Mouse (Mus musculus) myocyte (in vitro differentiated cells): ENCODE measurements around the gene Tmco1.

Source experiments
- CEBPB ChIP-seq: IDR thresholded peaks from 2 replicates; pipeline ENCODE4 v1.6.1; 2011; ENCODE audit warnings: mild to moderate bottlenecking, moderate library complexity; ENCODE audit not compliant: poor library complexity, insufficient read depth, severe bottlenecking
- E2F4 ChIP-seq: IDR thresholded peaks from one replicate; pipeline ENCODE4 v1.6.1; 2011; ENCODE audit warnings: mild to moderate bottlenecking, control low read depth, moderate library complexity; ENCODE audit not compliant: insufficient read depth
- MAX ChIP-seq: IDR thresholded peaks from one replicate; pipeline ENCODE4 v1.6.1; 2011; ENCODE audit warnings: low read depth, mild to moderate bottlenecking, control low read depth
- MYOD1 ChIP-seq, 3 experiments: IDR thresholded peaks; one replicate each; pipeline ENCODE4 v1.6.1; 2011; ENCODE audit warnings: control low read depth in 2 of 3, low read depth in 2 of 3, mild to moderate bottlenecking in 2 of 3, moderate library complexity in 1 of 3; ENCODE audit not compliant: insufficient read length in 2 of 3, control insufficient read depth in 1 of 3
- MYOG ChIP-seq, 3 experiments: IDR thresholded peaks; one replicate each; pipeline ENCODE4 v1.6.1; 2011; ENCODE audit warnings: control low read depth in 2 of 3, low read depth in 2 of 3, mild to moderate bottlenecking in 2 of 3; ENCODE audit not compliant: insufficient read length in 2 of 3, control insufficient read depth in 1 of 3, insufficient read depth in 1 of 3
- POLR2A ChIP-seq: IDR thresholded peaks from one replicate; pipeline ENCODE4 v1.6.1; 2011; ENCODE audit warnings: low read depth, mild to moderate bottlenecking, control low read depth, moderate library complexity; ENCODE audit not compliant: insufficient read length
- POLR2AphosphoS2 ChIP-seq: IDR thresholded peaks from one replicate; pipeline ENCODE4 v1.6.1; 2011; ENCODE audit warnings: low read depth, control low read depth; ENCODE audit not compliant: insufficient read length
- TCF12 ChIP-seq: IDR thresholded peaks from one replicate; pipeline ENCODE4 v1.6.1; 2011; ENCODE audit warnings: mild to moderate bottlenecking, control low read depth; ENCODE audit not compliant: poor library complexity, insufficient read depth, severe bottlenecking
- USF1 ChIP-seq: IDR thresholded peaks from one replicate; pipeline ENCODE4 v1.6.1; 2011; ENCODE audit warnings: low read depth, mild to moderate bottlenecking, control low read depth, moderate library complexity

DNA sequence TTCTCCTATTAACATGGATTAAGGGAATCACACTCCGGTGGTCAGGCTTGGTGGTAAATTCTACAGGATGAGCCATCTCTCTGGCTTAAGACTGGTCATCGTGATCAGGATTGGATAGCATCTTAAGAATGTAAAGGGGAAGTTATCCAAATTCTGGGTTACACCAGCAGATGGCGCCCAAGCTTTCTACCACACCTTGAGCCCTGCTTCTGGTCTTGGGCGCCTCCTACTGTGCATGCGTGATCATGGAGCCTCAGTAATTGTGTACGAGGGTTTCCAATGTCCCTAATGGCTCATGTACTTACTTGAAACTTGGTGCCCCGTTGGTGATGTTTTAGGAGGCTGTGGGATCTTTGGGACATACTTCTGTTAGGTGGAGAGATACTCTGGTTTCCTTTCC lies 61.7 kb downstream of the Tmco1 start:
- no peak for TF ChIP-seq POLR2A
- no peak for TF ChIP-seq CEBPB
- no peak for TF ChIP-seq E2F4
- TF ChIP-seq MAX = no peak
- no peak for TF ChIP-seq MYOD1 (IDR thresholded peaks at IDR 0.05; ENCODE audit: control insufficient read depth in 1 of 3, insufficient read length in 2 of 3, low read depth in 2 of 3)
- TF ChIP-seq TCF12 = no peak
- no peak for TF ChIP-seq POLR2AphosphoS2
- no peak for TF ChIP-seq MYOG (IDR thresholded peaks at IDR 0.05; ENCODE audit: control insufficient read depth in 1 of 3, insufficient read depth in 1 of 3, insufficient read length in 2 of 3, low read depth in 2 of 3)
- no peak for TF ChIP-seq USF1
